Mouse (Mus musculus): ENCODE measurements at regions not wholly inside any gene's neighbourhood (a gene's known extent, or its start where the extent isn't known, plus 50 kb on each side); places are given as distances from the start of the nearest gene placed in this dataset.

- no peak overlapping the region for H3K4me2 ChIP-seq
- no peak overlapping the region for H3K27ac ChIP-seq
- H3K9ac ChIP-seq = no peak overlapping the region
- no peaks in the 10 kb centered on the region for H3K9me3 ChIP-seq (replicated peaks)
- no peaks in the 10 kb centered on the region for H3K36me3 ChIP-seq (ENCODE audit: poor library complexity, severe bottlenecking)
- H3K27me3 ChIP-seq = no peaks in the 10 kb centered on the region
- peaks cover 31% of the 10 kb centered on the region for H3K4me1 ChIP-seq
- ATAC-seq = no peak
- H3K4me3 ChIP-seq = no peak overlapping the region
- 9% methylated on average over 8 of the region's 8 CpGs for WGBS
Observed at GRCm38 (mm10) chr10:17656872-17657482, 66.0 kb upstream of the Cited2 start.

- H3K4me1 ChIP-seq = peaks cover 16% of the 10 kb centered on the region
- no peak overlapping the region for H3K27ac ChIP-seq
- no peak overlapping the region for H3K4me3 ChIP-seq
- no peak overlapping the region for H3K4me2 ChIP-seq
- no peaks in the 10 kb centered on the region for H3K9me3 ChIP-seq (replicated peaks)
- H3K9ac ChIP-seq = no peak overlapping the region
- ATAC-seq = no peak
- 94% methylated on average over 9 of the region's 9 CpGs for WGBS
- H3K27me3 ChIP-seq = no peaks in the 10 kb centered on the region
- H3K36me3 ChIP-seq (ENCODE audit: poor library complexity, severe bottlenecking) = no peaks in the 10 kb centered on the region
Observed at GRCm38 (mm10) chr10:17659575-17659974, 63.4 kb upstream of the Cited2 start.

GRCm38 (mm10) chr10:17660836-17661452, 62.1 kb upstream of the Cited2 start:
- Histone ChIP-seq H3K27me3 (no peaks in the 10 kb centered on the region), H3K27ac (no peak overlapping the region), H3K4me3 (no peak overlapping the region), H3K9me3 (replicated peaks) (no peaks in the 10 kb centered on the region), H3K9ac (no peak overlapping the region), H3K4me1 (peaks cover 10% of the 10 kb centered on the region), H3K36me3 (ENCODE audit: poor library complexity, severe bottlenecking) (no peaks in the 10 kb centered on the region), H3K4me2 (no peak overlapping the region)
- no peak for ATAC-seq
- WGBS = 91% methylated on average over 5 of the region's 5 CpGs

- Histone ChIP-seq H3K4me2 (no peak overlapping the region), H3K27ac (no peak overlapping the region), H3K36me3 (ENCODE audit: poor library complexity, severe bottlenecking) (no peaks in the 10 kb centered on the region), H3K9ac (no peak overlapping the region), H3K27me3 (no peaks in the 10 kb centered on the region), H3K4me1 (no peaks in the 10 kb centered on the region), H3K9me3 (replicated peaks) (no peaks in the 10 kb centered on the region), H3K4me3 (no peak overlapping the region)
- ATAC-seq = no peak
- 81% methylated on average over 3 of the region's 3 CpGs for WGBS
Observed at GRCm38 (mm10) chr10:17666089-17666488, 56.9 kb upstream of the Cited2 start.

- Histone ChIP-seq H3K4me3 (no peak overlapping the region), H3K9me3 (replicated peaks) (no peaks in the 10 kb centered on the region), H3K27me3 (no peaks in the 10 kb centered on the region), H3K36me3 (ENCODE audit: poor library complexity, severe bottlenecking) (no peaks in the 10 kb centered on the region), H3K4me2 (no peak overlapping the region), H3K4me1 (no peaks in the 10 kb centered on the region), H3K27ac (no peak overlapping the region), H3K9ac (no peak overlapping the region)
- ATAC-seq = no peak
- 93% methylated on average over 9 of the region's 9 CpGs for WGBS
Observed at GRCm38 (mm10) chr10:17669401-17669800, 53.6 kb upstream of the Cited2 start.
